Mouse (Mus musculus): ENCODE results near the gene Vps25.

DNA sequence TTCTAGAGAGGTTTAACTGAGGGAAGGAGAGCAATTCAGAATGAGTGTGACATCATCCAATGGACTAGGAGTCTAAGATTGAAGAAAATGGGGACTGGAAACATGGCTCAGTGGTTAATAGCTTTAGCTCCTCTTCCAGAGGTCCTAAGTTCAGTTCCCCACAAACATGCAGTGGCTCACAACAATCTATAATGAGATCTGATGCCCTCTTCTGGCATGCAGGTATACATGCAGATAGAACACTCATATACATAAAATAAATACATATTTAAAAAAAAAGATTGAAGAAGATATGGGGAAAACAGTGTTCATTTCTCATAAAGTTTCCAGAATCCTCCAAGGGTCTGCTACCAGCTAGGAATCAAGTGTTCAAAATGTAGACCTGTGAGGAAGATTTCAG lies 18.1 kb upstream of the Vps25 start:
- TF ChIP-seq CTCF (IDR thresholded peaks at IDR 0.05; ENCODE audit: insufficient read depth, low read length) (no peak), POLR2A (IDR thresholded peaks at IDR 0.05; ENCODE audit: borderline replicate concordance, extremely low read depth, low read depth, low read length) (no peak)

All from lung, adult 2 months (tissue).